Mouse (Mus musculus): ENCODE data around the gene Ccdc97. TPM values are rescaled to one million over a fixed set of nuclear protein-coding genes. Genes with fewer than 3 reads are reported as not detected.
"Not testable (repeated sequence)": the region's sequence is repeated elsewhere in the genome, so short reads cannot be mapped to it uniquely, and the experiment has no call there.

Ccdc97 gene
- polyA plus RNA-seq (2017; shearing (Covaris generic)): 10 to 100 TPM; 36.5 to 68.4 TPM

- peak; percentile 94 for ATAC-seq
Measured at GRCm38 (mm10) chr7:25718788-25719417, at the start of gene Ccdc97. Gene Ccdc97, minus strand, starts transcription at chr7:25719088.

DNA sequence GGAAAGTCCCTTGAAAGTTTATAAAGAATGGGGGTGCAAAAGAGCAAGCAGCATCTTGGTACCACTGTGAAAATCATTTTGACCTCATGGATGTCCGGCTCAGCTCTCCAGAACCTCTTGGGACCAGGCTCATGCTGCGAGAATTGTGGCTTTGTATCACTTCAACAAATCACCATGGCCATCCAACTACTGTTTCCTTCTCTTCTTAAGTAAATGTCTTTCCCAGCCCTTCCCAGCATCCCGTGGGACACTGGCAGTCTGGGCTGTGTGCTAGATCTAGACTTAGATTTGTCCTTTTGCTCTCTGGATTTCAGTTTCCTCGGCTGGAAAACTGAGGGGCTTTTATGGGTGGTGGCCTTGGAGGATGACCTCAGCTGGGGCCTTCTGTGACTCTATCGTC, 49.3 kb upstream of the Ccdc97 start:
- no peak for ATAC-seq

DNA sequence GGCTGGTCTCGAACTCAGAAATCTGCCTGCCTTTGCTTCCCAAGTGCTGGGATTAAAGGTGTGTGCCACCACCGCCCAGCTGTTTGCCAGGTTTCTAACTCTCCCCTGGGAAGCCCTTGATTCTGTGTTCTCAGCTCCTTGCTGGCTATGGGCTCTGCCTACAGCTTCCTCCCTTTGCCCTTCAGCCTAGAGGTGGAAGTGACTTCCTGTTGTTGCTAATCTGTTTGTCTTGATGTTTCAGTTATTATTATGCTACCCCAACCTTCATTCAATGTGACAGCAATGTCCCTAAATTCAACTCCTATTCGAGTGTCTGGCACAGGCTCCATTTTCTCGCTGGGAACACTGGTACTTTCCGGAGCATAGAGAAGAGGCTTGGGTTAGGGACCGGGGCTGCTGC, 47.2 kb upstream of the Ccdc97 start:
- ATAC-seq: peak; percentile 82

DNA sequence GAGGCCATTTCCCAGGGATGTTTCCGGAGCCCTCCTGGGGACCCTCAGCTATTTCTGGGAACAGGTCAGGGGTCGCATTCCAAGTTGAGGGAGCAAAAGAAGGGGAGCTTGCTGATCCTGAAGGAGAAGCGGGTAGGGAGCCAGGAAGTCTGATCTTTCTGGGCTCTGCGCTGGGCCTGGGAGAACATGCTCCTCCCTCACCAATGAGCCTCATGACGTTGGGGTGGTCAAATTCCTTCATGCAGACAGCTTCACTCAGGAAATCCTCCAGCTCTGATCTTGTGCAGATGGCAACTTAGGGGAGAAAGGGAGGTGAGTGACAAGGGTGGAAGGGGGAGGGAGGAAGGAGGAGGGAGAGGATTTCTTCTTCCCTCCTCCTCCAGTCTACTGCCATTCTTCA, 45.3 kb upstream of the Ccdc97 start:
- no peak for ATAC-seq

DNA sequence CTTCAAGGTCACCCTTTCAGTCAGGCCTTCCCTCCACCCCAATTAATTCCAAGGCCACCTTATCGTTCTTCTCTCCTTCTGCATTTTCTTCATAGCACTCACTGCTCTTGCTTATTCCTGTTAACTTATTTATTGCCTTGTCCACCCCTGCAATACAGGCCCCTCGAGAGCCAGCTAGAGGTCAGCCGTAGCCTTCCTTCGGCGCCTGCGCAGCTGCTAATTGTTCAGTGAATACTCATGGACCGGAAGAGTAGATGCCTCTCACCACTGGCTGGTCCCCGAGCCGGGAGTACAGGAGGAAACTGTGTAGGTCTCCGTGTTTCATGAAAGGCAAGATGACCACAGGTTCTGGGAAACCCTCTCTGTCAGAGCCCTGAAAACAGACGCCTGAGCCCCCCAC, 44.8 kb upstream of the Ccdc97 start:
- ATAC-seq: no peak

GRCm38 (mm10) chr7:25761354-25761753, 42.5 kb upstream of the Ccdc97 start:
- no peak for ATAC-seq

DNA sequence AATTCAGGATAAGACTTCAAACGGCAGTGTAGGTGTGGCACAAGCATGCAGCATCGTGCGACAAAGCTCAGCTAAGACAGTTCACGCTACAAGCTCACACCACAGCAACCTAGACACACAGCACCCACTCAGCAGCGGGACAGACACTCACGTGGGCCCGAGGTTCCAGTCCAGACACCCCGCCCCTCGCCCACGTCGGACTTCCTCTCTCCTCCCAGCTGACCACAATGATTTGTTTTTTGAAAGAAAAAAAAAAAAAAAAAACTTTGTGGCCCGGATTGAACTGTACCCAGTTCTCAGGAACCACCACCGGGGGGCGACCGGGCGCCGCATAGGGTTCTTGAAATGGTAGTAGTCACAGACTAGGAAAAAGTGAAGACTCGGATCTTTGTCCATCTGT, 37.1 kb upstream of the Ccdc97 start:
- peak; percentile 51 for ATAC-seq

DNA sequence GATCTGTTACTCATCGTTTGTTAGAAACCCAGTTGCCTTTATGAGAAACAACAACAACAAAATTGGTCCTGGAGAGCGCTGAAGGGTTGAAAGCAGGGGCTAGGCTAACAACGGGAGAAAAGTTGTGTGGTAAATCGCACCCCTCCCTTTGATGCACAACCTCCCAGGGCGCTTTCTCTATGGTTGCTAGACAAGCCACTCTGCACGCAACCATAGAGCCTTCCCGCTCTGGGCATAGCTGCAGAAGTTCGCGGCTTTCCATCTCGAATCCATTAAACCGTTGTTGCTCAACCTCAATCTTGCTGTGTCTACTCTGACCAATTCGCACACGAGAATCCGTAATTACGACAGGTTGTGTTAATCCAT, 36.6 kb upstream of the Ccdc97 start:
- peak; percentile 37 for ATAC-seq

DNA sequence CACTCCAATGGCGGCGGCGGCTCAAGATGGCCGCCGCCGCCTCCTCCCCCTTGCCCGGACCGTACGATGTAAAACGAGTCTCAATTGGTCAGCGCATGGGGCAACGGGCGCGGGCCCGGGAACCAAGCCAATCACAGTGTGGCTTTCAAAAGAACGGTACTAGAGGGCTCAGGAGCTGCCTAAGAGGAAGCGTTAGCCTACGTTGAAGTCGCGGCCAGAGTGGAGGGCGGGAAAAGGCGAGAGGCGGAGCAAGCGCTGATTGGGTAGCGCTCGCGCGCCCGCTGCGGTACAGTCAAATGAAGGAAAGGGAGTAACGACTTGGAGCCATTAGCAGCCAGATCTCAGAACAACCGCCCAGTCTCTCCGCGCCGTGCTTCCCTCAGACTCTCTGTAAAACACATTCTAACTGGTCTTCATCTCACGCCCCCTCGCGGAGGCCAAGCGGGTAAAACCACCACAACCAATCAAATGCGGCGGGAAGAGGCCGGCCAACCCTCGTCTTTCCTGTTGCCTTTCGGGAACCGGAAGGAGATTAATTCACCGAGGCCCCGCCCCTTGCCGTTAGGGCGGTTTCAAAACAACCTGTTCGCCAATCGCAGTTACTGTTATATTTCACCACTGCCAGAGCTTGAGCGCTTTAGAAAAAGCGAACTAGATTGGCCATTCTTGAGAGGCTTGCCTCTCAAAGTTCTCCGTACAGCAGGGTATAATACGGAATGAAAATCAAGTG, 36.0 kb upstream of the Ccdc97 start, which contains the start of gene Hnrnpul1:
Gene Hnrnpul1, minus strand, starts transcription at position 20 of the 730 bp plus-strand sequence.
- peak; percentile 77 for ATAC-seq

DNA sequence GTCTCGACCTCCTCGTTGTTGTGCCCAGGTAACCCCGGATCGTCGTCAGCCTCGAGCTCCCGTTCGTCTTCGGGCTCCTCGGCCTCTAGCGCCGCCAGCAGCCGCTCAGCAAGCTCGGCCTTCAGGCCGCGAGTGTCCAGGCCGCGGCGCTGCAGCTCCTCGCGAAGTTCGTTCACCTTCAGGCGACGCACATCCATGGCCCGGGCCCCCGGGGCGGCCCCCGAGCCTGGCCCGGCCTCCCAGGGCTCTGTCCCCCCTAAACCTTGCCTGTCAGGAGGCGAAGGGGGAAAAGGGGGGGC, 35.5 kb upstream of the Ccdc97 start:
- ATAC-seq: no peak

DNA sequence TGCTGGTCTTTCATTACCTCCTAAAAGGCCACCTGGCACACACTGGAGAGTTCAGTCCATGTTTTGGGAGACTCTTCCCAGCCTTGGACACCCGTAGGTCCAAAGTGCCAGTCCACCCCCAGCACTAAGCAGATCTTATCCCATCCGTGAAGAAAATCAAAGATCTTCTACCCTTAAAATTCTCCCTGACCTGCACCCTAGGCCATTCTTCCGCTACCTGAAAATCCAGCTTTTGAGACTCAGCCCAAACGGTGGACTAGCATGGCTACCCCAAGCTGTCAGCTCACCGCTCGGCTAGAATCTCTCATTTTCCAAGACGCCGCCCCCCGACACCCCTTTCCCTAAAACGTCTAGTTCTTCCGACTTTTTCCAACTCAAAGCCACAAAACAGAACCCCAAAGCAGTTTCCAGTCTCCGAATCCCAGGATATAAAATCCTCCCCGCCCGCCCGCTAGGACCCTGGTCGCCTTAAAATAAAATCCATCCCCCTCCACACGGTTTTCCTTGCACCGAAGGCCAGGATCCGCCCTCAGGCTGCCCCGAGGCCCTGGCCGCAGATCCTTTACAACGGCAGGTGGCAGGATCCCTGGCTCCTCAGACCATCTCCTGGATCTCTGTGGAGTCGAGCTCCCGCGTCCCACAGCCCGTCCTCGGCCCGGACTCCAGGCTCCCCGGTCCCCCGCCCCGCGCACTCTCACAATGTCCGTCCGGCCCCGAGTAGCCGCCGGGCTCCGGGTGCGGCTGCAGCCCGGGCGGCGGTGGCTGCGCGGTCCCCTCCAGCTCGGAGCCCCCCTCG, 35.0 kb upstream of the Ccdc97 start:
- no peak for ATAC-seq

DNA sequence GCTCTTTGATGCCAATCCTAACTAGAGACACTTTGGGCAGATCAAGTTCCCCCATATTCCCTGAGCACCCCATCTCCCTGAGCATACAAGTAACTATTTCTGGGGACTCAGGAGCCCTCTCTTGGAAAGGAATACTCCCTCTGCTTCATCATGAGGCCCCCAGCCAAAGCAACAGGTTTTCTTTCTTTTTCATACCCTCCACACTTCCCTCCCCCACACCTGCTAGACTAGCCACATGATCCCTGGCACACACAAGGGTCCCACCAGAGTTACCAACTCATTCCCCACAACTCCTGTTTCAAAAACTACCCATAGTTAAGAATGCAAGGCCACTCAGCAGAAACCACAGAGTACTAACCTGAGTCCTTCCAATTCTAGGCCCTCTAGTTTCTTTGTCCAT, 34.2 kb upstream of the Ccdc97 start:
- no peak for ATAC-seq

GRCm38 (mm10) chr7:25746844-25747243, 28.0 kb upstream of the Ccdc97 start:
- no peak for ATAC-seq

- ATAC-seq: no peak
Measured at GRCm38 (mm10) chr7:25738277-25738676, 19.4 kb upstream of the Ccdc97 start.

DNA sequence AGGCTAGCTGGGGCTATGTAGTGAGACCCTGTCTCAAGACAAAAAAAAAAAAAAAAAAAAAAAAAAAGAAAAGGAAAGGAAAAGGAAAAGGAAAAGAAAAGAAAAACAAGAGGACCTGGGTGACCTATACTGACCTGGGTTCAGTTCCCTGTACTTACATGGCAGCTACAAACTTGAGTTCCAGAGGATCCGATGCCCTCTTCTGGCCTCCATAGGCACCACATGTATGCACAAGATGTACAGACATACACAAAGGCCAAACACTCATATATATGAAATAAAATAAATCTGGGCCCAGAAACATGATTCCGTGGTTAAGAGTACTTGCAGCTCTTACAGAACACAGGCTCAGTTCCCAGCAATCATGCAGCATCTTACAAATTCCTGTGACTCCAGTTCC, 18.0 kb upstream of the Ccdc97 start:
- no peak for ATAC-seq

DNA sequence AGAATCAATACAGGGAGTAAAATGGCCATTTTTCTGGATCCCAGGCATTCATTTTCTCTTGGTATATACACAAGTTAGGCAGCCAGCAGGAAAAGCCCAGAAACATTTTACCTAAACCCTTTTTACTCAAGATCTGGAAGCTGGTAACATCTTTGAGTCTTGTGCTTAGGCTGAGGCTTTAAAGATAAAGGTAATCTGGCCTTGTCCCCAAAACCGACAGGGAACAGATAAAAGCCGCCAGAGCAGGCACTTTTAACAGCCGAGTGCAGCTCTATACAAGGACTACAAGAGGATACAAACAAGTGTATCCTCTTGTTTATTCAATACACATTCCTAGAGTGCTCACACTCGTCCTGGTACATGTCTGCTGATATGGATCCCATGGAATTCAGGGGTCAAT, 16.1 kb upstream of the Ccdc97 start:
- no peak for ATAC-seq

- ATAC-seq: no peak
Measured at GRCm38 (mm10) chr7:25731294-25732055, 12.6 kb upstream of the Ccdc97 start.

DNA sequence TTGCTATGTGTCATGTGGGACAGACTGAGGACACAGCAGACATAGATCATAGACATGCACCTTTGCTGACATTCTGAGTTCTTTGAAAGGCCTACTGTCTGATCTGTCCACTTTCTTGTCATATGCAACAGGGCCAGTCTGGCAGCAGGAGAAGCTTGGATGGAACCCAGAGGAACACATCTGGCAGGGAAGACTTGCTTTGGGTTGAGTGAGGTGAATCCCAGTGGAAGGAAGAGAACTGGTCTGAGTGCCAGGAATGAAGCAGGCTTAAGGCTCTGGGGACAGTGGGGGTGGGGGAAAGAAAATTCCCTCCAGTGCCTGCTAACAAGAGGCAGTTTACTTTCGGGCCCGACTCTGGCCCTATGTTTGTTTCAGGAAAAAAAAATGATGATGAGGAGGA, 11.0 kb upstream of the Ccdc97 start:
- no peak for ATAC-seq

- no peak for ATAC-seq
Measured at GRCm38 (mm10) chr7:25729396-25729795, 10.5 kb upstream of the Ccdc97 start.

DNA sequence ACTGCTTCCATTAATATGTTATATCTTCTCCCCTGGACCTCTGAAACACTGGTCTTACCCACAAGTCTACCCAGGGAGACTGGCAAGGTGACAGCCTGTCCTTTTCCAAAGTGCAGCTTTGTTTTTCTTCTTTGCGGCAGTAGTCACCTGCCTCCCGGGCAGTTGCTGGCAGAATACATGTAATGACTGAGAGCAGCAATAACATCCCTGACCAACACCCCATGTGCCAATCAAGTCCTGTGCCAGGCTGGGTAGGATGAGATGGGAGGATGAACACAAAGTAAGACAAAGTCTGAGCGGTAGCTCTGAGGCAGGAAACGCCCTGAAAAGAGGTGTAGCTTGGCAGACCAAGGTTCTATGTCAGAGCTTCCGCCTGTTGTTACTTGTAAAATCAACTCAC, 8.9 kb upstream of the Ccdc97 start:
- ATAC-seq: no peak

- no peak for ATAC-seq
Measured at GRCm38 (mm10) chr7:25725886-25726285, 7.0 kb upstream of the Ccdc97 start.

DNA sequence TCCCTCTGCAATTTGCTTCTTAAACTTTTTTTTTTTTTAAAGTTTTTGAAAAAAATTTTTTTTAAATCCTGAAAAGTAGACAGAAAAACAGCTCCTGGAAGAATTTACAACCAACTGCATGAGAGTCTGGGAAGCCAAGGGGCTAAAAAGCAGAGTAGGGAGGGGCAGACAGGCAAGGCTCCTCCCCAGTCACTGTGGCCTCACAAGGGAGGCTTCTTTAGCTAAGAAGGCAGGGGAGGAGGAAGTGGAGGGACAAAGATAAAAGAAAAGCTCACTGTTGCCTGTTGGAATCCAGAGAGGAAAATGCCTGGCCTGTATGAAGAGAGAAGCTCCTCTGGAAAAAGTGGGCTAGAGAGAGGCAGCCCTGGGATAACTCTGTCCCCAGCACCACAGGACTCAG, 2.9 kb upstream of the Ccdc97 start:
- not testable (repeated sequence) for ATAC-seq

DNA sequence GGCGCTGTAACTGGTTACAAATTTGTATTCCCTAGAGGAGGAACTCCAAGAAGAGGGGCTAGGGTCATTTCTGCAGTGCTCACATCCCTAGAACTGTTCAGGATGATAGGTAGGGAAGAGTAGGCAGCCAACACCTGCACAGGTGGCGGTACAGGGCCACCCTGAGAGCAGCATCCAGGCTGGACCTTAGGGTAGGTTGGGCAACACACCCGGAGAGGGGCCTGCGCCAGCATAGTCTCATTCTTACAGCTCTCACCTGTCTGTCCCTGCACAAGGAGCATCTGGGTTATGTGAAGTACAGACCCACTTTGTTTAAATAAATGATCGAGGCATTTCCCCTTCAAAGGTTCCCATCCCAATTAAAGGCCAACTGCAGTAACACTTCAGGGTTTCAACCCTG, 1.9 kb upstream of the Ccdc97 start:
- ATAC-seq: no peak
